Mouse (Mus musculus) hindbrain, embryonic 11.5 days (tissue): ENCODE measurements at regions not wholly inside any gene's neighbourhood (a gene's known extent, or its start where the extent isn't known, plus 50 kb on each side); places are given as distances from the start of the nearest gene placed in this dataset.

Experiments used
- ATAC-seq: fragments of 200-750 bp; cut with Nextera tagmentation; 2 replicates; pipeline ENCODE4 v1.8.0; 2017; ENCODE audit warnings: mild to moderate bottlenecking, moderate TSS enrichment, moderate library complexity; ENCODE audit not compliant: low FRiP score
- DNase-seq: peaks from one replicate; pipeline ENCODE4 v3.0.0-alpha.2; 2015; ENCODE audit warnings: low spot score
- H3K27ac ChIP-seq: fragments of 300-500 bp; sonication (generic); 2 replicates; pipeline ENCODE4 v1.5.1; 2014; ENCODE audit warnings: mild to moderate bottlenecking, low read depth, low read length
- H3K27me3 ChIP-seq: fragments of 300-500 bp; sonication (generic); 2 replicates; pipeline ENCODE4 v1.6.1; 2014; ENCODE audit warnings: mild to moderate bottlenecking, low read length, moderate library complexity, mixed read lengths; ENCODE audit not compliant: control insufficient read depth, insufficient read depth
- H3K36me3 ChIP-seq: fragments of 300-500 bp; sonication (generic); 2 replicates; pipeline ENCODE4 v1.6.1; 2014; ENCODE audit warnings: mild to moderate bottlenecking, low read length, moderate library complexity, mixed read lengths; ENCODE audit not compliant: control insufficient read depth, insufficient read depth
- H3K4me1 ChIP-seq: fragments of 300-500 bp; sonication (generic); replicated peaks from 2 replicates; pipeline ENCODE4 v1.6.1; 2014; ENCODE audit warnings: low read length, mixed read lengths; ENCODE audit not compliant: control insufficient read depth, insufficient read depth
- H3K4me2 ChIP-seq: fragments of 300-500 bp; sonication (generic); replicated peaks from 2 replicates; pipeline ENCODE4 v1.6.1; 2014; ENCODE audit warnings: mild to moderate bottlenecking, low read depth, low read length
- H3K4me3 ChIP-seq: fragments of 300-500 bp; sonication (generic); 2 replicates; pipeline ENCODE4 v1.5.1; 2014; ENCODE audit warnings: low read depth, low read length
- H3K9ac ChIP-seq: fragments of 300-500 bp; sonication (generic); 2 replicates; pipeline ENCODE4 v1.6.1; 2014; ENCODE audit warnings: low read depth, low read length
- H3K9me3 ChIP-seq: fragments of 300-500 bp; sonication (generic); 2 replicates; pipeline ENCODE4 v1.6.1; 2016; ENCODE audit warnings: low read length; ENCODE audit not compliant: control insufficient read depth
- WGBS: fragments of 180-500 bp; shearing (Covaris S2); extraction: QIAGEN DNeasy Blood & Tissue Kit; methylation state at CpG from one replicate; pipeline ENCODE4 v1.1.7; 2014; 5-methylcytosine and 5-hydroxymethylcytosine counted together

DNA sequence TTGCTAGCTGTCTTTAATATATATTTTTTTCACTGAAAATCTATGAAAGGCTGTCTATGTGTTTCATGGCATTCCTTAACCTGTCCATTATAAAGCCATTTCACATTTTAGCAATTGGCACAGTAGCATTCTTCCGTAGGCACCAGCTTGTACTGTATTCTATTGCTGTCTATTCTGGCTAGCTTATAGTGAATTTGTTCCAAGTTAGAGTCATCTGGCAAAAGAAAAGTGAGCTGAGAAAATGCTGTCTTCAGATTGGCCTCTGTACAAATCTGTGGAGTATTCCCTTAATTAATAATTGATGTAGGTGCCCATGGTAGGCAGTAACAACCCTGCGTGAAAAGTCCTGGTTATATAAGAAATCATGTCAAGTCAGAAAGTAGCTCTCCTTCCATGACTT, 304.3 kb downstream of the Slc16a7 start:
- Histone ChIP-seq H3K4me3 (no peak overlapping the region), H3K9ac (no peak overlapping the region), H3K4me1 (no peaks in the 10 kb centered on the region), H3K36me3 (no peaks in the 10 kb centered on the region), H3K4me2 (no peak overlapping the region), H3K9me3 (no peaks in the 10 kb centered on the region), H3K27ac (no peak overlapping the region), H3K27me3 (no peaks in the 10 kb centered on the region)
- no peak for ATAC-seq
- 99% methylated on average over 2 of the region's 2 CpGs for WGBS
- DNase-seq, result no peak

- no peaks in the 10 kb centered on the region for H3K27me3 ChIP-seq
- H3K27ac ChIP-seq, result no peak overlapping the region
- 91% methylated on average over 5 of the region's 5 CpGs for WGBS
- H3K4me2 ChIP-seq, result no peak overlapping the region
- no peak overlapping the region for H3K9ac ChIP-seq
- DNase-seq (no peak), ATAC-seq (no peak)
- no peaks in the 10 kb centered on the region for H3K36me3 ChIP-seq
- no peaks in the 10 kb centered on the region for H3K4me1 ChIP-seq
- no peak overlapping the region for H3K4me3 ChIP-seq
- H3K9me3 ChIP-seq, result no peaks in the 10 kb centered on the region
These were observed 316.9 kb downstream of the Slc16a7 start for GRCm38 (mm10) chr10:125072401-125072800.

DNA sequence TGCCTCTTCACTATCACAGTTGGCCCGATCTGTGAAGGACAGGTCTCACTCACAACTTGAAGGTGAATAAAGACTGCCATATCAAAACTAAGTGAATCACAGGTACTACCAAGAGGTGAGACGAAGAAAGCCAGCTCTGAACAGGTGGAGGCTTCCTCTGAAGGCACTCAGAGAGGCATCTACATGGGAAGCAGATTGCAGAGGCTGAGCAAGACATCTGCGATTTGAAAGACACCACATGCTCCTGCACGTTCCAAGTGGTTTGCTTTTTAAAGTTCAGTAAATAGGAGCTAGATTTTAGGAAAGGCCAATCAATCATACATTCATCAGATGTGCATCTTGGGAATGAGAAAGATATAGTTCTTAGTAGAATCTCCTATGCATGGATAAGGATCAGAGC, 319.0 kb downstream of the Slc16a7 start:
- Histone ChIP-seq H3K4me3 (no peak overlapping the region), H3K4me1 (no peaks in the 10 kb centered on the region), H3K4me2 (no peak overlapping the region), H3K27ac (no peak overlapping the region), H3K27me3 (no peaks in the 10 kb centered on the region), H3K9me3 (no peaks in the 10 kb centered on the region), H3K9ac (no peak overlapping the region), H3K36me3 (no peaks in the 10 kb centered on the region)
- DNase-seq, result no peak
- WGBS, result 92% methylated on average over 4 of the region's 4 CpGs
- ATAC-seq, result no peak

- no peak overlapping the region for H3K4me3 ChIP-seq
- no peaks in the 10 kb centered on the region for H3K4me1 ChIP-seq
- no peak for ATAC-seq
- no peaks in the 10 kb centered on the region for H3K36me3 ChIP-seq
- H3K9me3 ChIP-seq, result no peaks in the 10 kb centered on the region
- DNase-seq, result no peak
- H3K27ac ChIP-seq, result no peak overlapping the region
- no peak overlapping the region for H3K9ac ChIP-seq
- H3K4me2 ChIP-seq, result no peak overlapping the region
- no peaks in the 10 kb centered on the region for H3K27me3 ChIP-seq
- 86% methylated on average over 3 of the region's 3 CpGs for WGBS
These were observed 350.0 kb downstream of the Slc16a7 start for GRCm38 (mm10) chr10:125039290-125039689.

GRCm38 (mm10) chr10:125035631-125036030, 353.6 kb downstream of the Slc16a7 start:
- Histone ChIP-seq H3K4me2 (no peak overlapping the region), H3K9ac (no peak overlapping the region), H3K27me3 (no peaks in the 10 kb centered on the region), H3K36me3 (no peaks in the 10 kb centered on the region), H3K4me3 (no peak overlapping the region), H3K4me1 (no peaks in the 10 kb centered on the region), H3K27ac (no peak overlapping the region), H3K9me3 (no peaks in the 10 kb centered on the region)
- no peak for ATAC-seq
- 86% methylated on average over 7 of the region's 7 CpGs for whole genome bisulfite sequencing
- no peak for DNase-seq

DNA sequence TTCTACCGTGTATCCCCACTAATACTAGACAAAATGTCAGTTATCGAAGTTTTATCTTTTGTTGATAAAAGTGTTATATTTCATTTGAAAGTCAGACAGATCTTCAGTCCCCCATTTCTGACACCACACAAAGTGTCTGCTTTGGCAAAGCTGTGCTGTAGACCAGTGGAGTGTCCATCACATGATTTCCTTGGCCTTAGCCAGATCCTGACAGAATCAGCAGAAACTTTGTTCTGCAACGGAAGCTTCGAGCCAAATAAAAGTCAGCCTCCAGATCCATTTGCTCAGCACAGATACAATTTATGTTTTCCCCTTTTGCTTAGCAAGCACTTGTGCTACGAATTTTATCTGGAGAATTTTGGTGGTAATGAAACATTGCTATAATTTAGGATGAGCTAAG, 360.9 kb downstream of the Slc16a7 start:
- no peaks in the 10 kb centered on the region for H3K36me3 ChIP-seq
- H3K4me3 ChIP-seq, result no peak overlapping the region
- DNase-seq, result no peak
- no peak overlapping the region for H3K27ac ChIP-seq
- no peaks in the 10 kb centered on the region for H3K27me3 ChIP-seq
- no peak for ATAC-seq
- 92% methylated on average over 5 of the region's 5 CpGs for WGBS
- H3K4me2 ChIP-seq, result no peak overlapping the region
- no peak overlapping the region for H3K9ac ChIP-seq
- H3K9me3 ChIP-seq, result no peaks in the 10 kb centered on the region
- H3K4me1 ChIP-seq, result no peaks in the 10 kb centered on the region

GRCm38 (mm10) chr10:125026851-125027250, 362.4 kb downstream of the Slc16a7 start:
- no peaks in the 10 kb centered on the region for H3K4me1 ChIP-seq
- no peaks in the 10 kb centered on the region for H3K27me3 ChIP-seq
- H3K4me2 ChIP-seq, result no peak overlapping the region
- H3K4me3 ChIP-seq, result no peak overlapping the region
- no peak overlapping the region for H3K27ac ChIP-seq
- 74% methylated on average over 2 of the region's 2 CpGs for WGBS
- no peak overlapping the region for H3K9ac ChIP-seq
- ATAC-seq (no peak), DNase-seq (no peak)
- no peaks in the 10 kb centered on the region for H3K36me3 ChIP-seq
- no peaks in the 10 kb centered on the region for H3K9me3 ChIP-seq
